Mouse (Mus musculus) cerebellum, adult 8-10 months (tissue): Measurements from ENCODE around the gene Alox8.
A peak's percentile ranks its signal among the peaks of the same experiment; 100 is the strongest.

Experiments used
- DNase-seq: peaks from one replicate; pipeline ENCODE4 v3.0.0; 2022

Gene Alox8

DNA sequence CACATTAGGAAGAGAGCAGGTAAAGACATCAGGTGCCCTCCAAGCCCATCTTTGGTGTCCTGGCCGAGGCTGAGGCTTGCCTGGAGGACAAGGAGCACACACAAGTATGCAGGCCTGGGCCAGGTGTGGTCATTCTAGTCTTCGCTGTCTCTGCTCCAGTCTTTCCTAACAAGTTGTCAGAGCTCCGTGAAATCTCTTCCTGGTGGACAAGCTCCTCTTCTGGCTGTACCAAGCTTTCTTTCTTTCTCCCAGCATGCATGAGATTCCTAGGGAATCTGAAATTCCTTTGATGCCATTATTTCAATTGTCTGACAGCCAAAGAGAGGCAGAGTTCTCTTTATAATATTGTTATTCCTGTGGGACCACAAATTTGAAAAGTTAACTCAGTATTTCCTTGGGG lies 18.1 kb downstream of the Alox8 start:
- no peak for DNase-seq

- no peak for DNase-seq
These were observed 19.1 kb downstream of the Alox8 start for GRCm38 (mm10) chr11:69178525-69178924.

GRCm38 (mm10) chr11:69174722-69175121 lies 22.9 kb downstream of the Alox8 start:
- no peak for DNase-seq

DNA sequence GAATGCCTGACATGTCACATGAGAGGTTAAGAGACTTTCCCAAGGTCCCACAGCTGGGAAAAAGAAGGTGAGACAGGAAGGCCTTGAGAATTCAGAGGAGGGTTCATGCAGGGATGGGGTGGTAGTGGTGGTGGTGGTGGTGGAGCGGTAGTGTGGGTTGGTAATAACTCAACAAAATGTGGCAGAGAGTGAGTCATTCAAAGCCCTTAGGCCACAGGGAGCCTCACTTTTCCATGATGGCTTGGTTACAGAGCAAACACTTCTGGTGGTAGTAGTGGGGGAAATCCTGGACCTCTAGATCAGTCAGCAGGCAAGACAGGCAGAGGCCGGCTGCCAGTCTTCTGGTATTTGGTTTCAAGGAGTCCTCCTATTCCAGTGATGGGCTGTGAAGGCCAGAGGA lies 25.0 kb downstream of the Alox8 start:
- DNase-seq: no peak

DNA sequence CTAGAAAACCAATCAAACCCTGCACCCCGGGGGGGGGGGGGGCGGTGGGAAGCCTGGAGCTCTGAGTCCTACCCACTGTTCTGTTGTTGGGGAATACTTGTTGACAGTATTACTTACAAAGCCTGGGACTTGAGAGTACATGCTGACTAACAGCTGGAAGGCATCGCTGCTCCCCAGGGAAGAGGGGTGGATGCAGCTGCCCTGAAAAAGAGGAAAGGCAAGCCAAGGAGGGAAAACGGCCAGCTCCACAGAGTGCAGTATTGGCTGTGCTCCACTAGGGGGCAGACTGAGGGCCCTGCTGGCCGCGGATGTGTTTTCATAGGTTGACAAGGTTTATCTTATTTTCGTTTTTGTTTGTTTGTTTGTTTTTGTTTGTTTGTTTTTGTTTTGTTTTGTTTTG lies 26.0 kb downstream of the Alox8 start:
- peak; percentile 51 for DNase-seq

DNA sequence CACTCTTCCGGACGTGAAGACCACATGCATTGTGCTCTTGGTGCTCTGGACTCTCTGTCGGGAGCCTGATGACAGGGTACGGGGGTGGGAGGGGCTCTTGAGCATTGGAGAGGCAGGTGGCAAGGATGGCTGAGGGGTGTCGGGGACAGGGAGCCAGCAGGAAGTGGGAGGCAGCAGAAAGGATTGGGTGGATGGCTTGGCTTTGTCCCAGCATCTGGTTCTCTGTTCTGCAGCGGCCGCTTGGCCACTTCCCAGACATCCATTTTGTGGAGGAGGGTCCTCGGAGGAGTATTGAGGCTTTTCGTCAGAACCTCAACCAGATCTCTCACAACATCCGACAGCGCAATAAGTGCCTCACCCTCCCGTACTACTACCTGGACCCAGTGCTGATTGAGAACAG lies 28.3 kb downstream of the Alox8 start:
- DNase-seq: no peak

GRCm38 (mm10) chr11:69156800-69157199 lies 40.8 kb downstream of the Alox8 start, which contains the start of gene Alox12b:
Alox12b (plus strand) TSS chr11:69156989.
- DNase-seq: no peak

GRCm38 (mm10) chr11:69155351-69155750 lies 42.3 kb downstream of the Alox8 start:
- no peak for DNase-seq

GRCm38 (mm10) chr11:69153831-69154230 lies 43.8 kb downstream of the Alox8 start:
- no peak for DNase-seq

DNA sequence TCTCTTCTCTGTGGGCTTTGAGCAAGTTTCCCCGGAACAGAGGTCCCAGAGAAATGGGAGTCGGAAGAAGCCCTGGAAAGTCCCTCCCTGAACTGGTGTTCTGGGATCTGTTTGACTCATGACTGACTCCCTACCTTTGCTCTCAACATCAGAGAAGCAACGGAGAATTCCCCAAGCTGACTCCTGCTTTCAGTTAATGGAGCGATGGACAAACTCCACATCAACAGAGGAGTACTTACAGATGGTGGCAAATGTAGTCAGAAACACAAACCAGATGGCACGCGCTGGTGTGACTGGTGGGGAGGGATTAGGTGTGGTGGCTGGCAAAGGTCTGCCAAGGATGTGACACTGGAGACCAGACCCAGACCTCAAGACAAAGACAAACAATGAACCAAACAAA lies 46.6 kb downstream of the Alox8 start:
- DNase-seq: no peak

DNA sequence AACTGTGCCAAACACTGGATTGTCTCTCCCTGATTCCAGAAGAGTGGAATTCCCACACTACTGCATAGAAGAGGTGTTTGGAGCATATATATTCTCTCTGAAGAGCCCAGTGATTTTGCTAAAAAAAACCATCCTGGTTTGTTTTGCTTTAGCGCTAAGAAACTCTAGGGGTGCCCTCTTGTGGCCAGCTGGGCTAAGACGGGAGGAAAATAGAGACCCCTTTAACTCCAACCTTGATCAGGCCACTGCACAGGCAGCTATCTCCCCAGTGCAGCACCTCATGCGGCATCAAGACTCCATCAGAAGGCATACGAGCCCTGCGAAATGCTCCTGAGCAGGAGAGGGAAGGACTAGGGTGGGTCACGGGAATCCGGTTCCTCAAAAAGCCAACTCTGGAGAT lies 47.2 kb downstream of the Alox8 start:
- peak; percentile 73 for DNase-seq

- DNase-seq: no peak
These were observed 47.9 kb downstream of the Alox8 start for GRCm38 (mm10) chr11:69149728-69150127.

GRCm38 (mm10) chr11:69148451-69148960 lies 49.1 kb downstream of the Alox8 start:
- DNase-seq: no peak

- DNase-seq: no peak
These were observed 50.1 kb downstream of the Alox8 start for GRCm38 (mm10) chr11:69147546-69147945.

DNA sequence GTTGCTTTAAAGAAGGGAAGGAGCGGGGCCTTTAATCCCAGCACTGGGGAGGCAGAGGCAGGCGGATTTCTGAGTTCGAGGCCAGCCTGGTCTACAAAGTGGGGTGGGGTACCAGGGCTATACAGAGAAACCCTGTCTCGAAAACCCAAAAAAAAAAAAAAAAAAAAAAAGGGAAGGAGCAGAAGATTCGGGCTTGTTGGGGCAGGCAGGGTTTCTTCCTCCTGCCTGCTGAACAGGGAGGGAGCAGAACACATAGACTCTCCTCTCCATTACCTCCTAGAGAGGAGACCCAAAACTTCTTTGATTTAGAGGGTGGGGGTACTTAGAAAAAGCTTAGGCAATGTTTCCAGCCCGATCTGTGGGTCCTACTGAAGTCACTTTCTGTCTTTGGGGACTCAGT lies 62.3 kb downstream of the Alox8 start:
- DNase-seq: no peak

DNA sequence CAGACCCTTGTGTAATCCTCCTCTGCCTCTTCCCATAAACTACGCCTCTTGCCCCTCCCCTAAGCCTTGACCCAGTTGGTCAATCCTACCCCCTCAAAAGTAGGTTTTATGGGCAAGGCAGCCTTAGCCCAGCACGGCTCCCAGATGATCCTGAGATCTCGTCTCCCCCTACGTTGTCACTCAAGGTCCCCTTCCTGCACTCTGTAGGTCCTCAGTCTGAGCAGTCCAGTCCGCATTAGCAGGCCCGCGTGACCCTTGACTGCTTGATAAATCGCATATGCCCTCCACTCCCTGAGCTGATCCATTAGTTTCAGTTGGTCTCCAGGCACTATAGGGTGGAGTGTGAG lies 63.0 kb downstream of the Alox8 start:
- DNase-seq: no peak
